Mouse (Mus musculus): ENCODE measurements around the gene Crip1. TPM values are rescaled to one million over a fixed set of nuclear protein-coding genes. Genes with fewer than 3 reads are reported as not detected.

Gene Crip1
- 1,644 TPM for polyA plus RNA-seq (2012; fragmentation: generic; extraction: Trizol)
- long read RNA-seq, experiment 1, transcript Crip1-204 (4 exons, 1,505 nt) = minor isoform, 13 of 1,488 reads
- long read RNA-seq, experiment 1, transcript Crip1-201 (5 exons, 445 nt) = major isoform, 1,465 of 1,488 reads
- long read RNA-seq, experiment 1, partial matches to known transcripts = 1 of 1,488 reads
- long read RNA-seq, experiment 1, other reads (novel, unspliced or antisense) = 9 of 1,488 reads
- long read RNA-seq, experiment 2, transcript Crip1-201 (5 exons, 445 nt) = major isoform, 150 of 154 reads
- long read RNA-seq, experiment 2, partial matches to known transcripts = 0 of 154 reads
- long read RNA-seq, experiment 2, other reads (novel, unspliced or antisense) = 0 of 154 reads

- TF ChIP-seq MYOD1 (IDR thresholded peaks at IDR 0.05; ENCODE audit: control insufficient read depth, insufficient read length, low read depth) (no peak), MYOG (IDR thresholded peaks at IDR 0.05; ENCODE audit: control insufficient read depth, extremely low read depth, insufficient read length) (no peak), CEBPB (IDR thresholded peaks at IDR 0.05; ENCODE audit: low read depth) (no peak), CTCF (IDR thresholded peaks at IDR 0.05; ENCODE audit: control insufficient read depth, insufficient read depth, insufficient read length) (peak; percentile 42), FOSL1 (IDR thresholded peaks at IDR 0.05; ENCODE audit: insufficient read depth, low read length, poor library complexity, severe bottlenecking) (no peak), USF1 (IDR thresholded peaks at IDR 0.05; ENCODE audit: low read depth) (no peak), MAX (IDR thresholded peaks at IDR 0.05) (peak; percentile 40)
- Histone ChIP-seq H3K79me2 (ENCODE audit: control insufficient read depth, insufficient read depth) (peaks cover 43% of the 10 kb centered on the region), H3K27me3 (ENCODE audit: control insufficient read depth, insufficient read depth, insufficient read length) (no peaks in the 10 kb centered on the region), H3K79me3 (ENCODE audit: low read depth) (peaks cover 34% of the 10 kb centered on the region), H3K36me3 (ENCODE audit: control insufficient read depth, insufficient read depth) (peaks cover 41% of the 10 kb centered on the region), H3K4me3 (ENCODE audit: insufficient read depth, poor library complexity, severe bottlenecking) (no peak within 1 kb of the TSS), H3ac (ENCODE audit: control insufficient read depth, insufficient read length, low read depth) (peak within 1 kb of the TSS; percentile 44)
Measured at GRCm38 (mm10) chr12:113146112-113147057, at the start of gene Crip1. Gene Crip1 (plus strand): TSS chr12:113146316.

GRCm38 (mm10) chr12:113097040-113097439 lies 49.1 kb upstream of the Crip1 start:
- Histone ChIP-seq H3K4me3 (ENCODE audit: insufficient read depth, poor library complexity, severe bottlenecking) (no peak overlapping the region), H3K36me3 (ENCODE audit: control insufficient read depth, insufficient read depth) (peaks cover 6% of the 10 kb centered on the region), H3ac (ENCODE audit: control insufficient read depth, insufficient read length, low read depth) (no peak overlapping the region), H3K79me2 (ENCODE audit: control insufficient read depth, insufficient read depth) (peaks cover 47% of the 10 kb centered on the region), H3K79me3 (ENCODE audit: low read depth) (peaks cover 34% of the 10 kb centered on the region), H3K27me3 (ENCODE audit: control insufficient read depth, insufficient read depth, insufficient read length) (no peaks in the 10 kb centered on the region)
- no peak for TF ChIP-seq USF1 (IDR thresholded peaks at IDR 0.05; ENCODE audit: low read depth)
- no peak for TF ChIP-seq MYOG (IDR thresholded peaks at IDR 0.05; ENCODE audit: control insufficient read depth, extremely low read depth, insufficient read length)
- no peak for TF ChIP-seq CEBPB (IDR thresholded peaks at IDR 0.05; ENCODE audit: low read depth)
- no peak for TF ChIP-seq MYOD1 (IDR thresholded peaks at IDR 0.05; ENCODE audit: control insufficient read depth, insufficient read length, low read depth)
- no peak for TF ChIP-seq CTCF (IDR thresholded peaks at IDR 0.05; ENCODE audit: control insufficient read depth, insufficient read depth, insufficient read length)
- TF ChIP-seq MAX (IDR thresholded peaks at IDR 0.05) = no peak
- no peak for TF ChIP-seq FOSL1 (IDR thresholded peaks at IDR 0.05; ENCODE audit: insufficient read depth, low read length, poor library complexity, severe bottlenecking)

GRCm38 (mm10) chr12:113097749-113098281 lies 48.3 kb upstream of the Crip1 start, which contains the start of gene Mta1:
Gene Mta1 (plus strand): TSS chr12:113098278.
- no peaks in the 10 kb centered on the region for H3K27me3 ChIP-seq (ENCODE audit: control insufficient read depth, insufficient read depth, insufficient read length)
- H3K79me3 ChIP-seq (ENCODE audit: low read depth) = peaks cover 42% of the 10 kb centered on the region
- H3K79me2 ChIP-seq (ENCODE audit: control insufficient read depth, insufficient read depth) = peaks cover 54% of the 10 kb centered on the region
- TF ChIP-seq USF1 (IDR thresholded peaks at IDR 0.05; ENCODE audit: low read depth) = no peak
- TF ChIP-seq CEBPB (IDR thresholded peaks at IDR 0.05; ENCODE audit: low read depth) = no peak
- no peak for TF ChIP-seq CTCF (IDR thresholded peaks at IDR 0.05; ENCODE audit: control insufficient read depth, insufficient read depth, insufficient read length)
- TF ChIP-seq MYOD1 (IDR thresholded peaks at IDR 0.05; ENCODE audit: control insufficient read depth, insufficient read length, low read depth) = no peak
- TF ChIP-seq MYOG (IDR thresholded peaks at IDR 0.05; ENCODE audit: control insufficient read depth, extremely low read depth, insufficient read length) = no peak
- TF ChIP-seq MAX (IDR thresholded peaks at IDR 0.05) = no peak
- no peak for TF ChIP-seq FOSL1 (IDR thresholded peaks at IDR 0.05; ENCODE audit: insufficient read depth, low read length, poor library complexity, severe bottlenecking)
- H3K36me3 ChIP-seq (ENCODE audit: control insufficient read depth, insufficient read depth) = peaks cover 6% of the 10 kb centered on the region
- peak within 1 kb of the TSS; percentile 71 for H3K4me3 ChIP-seq (ENCODE audit: insufficient read depth, poor library complexity, severe bottlenecking)
- peak within 1 kb of the TSS; percentile 97 for H3ac ChIP-seq (ENCODE audit: control insufficient read depth, insufficient read length, low read depth)

GRCm38 (mm10) chr12:113098530-113099151 lies 47.5 kb upstream of the Crip1 start:
- Histone ChIP-seq H3ac (ENCODE audit: control insufficient read depth, insufficient read length, low read depth) (peak overlapping the region; percentile 97), H3K27me3 (ENCODE audit: control insufficient read depth, insufficient read depth, insufficient read length) (no peaks in the 10 kb centered on the region), H3K36me3 (ENCODE audit: control insufficient read depth, insufficient read depth) (peaks cover 6% of the 10 kb centered on the region), H3K79me3 (ENCODE audit: low read depth) (peaks cover 50% of the 10 kb centered on the region), H3K79me2 (ENCODE audit: control insufficient read depth, insufficient read depth) (peaks cover 63% of the 10 kb centered on the region), H3K4me3 (ENCODE audit: insufficient read depth, poor library complexity, severe bottlenecking) (peak overlapping the region; percentile 71)
- no peak for TF ChIP-seq CEBPB (IDR thresholded peaks at IDR 0.05; ENCODE audit: low read depth)
- no peak for TF ChIP-seq MYOD1 (IDR thresholded peaks at IDR 0.05; ENCODE audit: control insufficient read depth, insufficient read length, low read depth)
- TF ChIP-seq MYOG (IDR thresholded peaks at IDR 0.05; ENCODE audit: control insufficient read depth, extremely low read depth, insufficient read length) = no peak
- TF ChIP-seq CTCF (IDR thresholded peaks at IDR 0.05; ENCODE audit: control insufficient read depth, insufficient read depth, insufficient read length) = no peak
- TF ChIP-seq FOSL1 (IDR thresholded peaks at IDR 0.05; ENCODE audit: insufficient read depth, low read length, poor library complexity, severe bottlenecking) = no peak
- no peak for TF ChIP-seq MAX (IDR thresholded peaks at IDR 0.05)
- no peak for TF ChIP-seq USF1 (IDR thresholded peaks at IDR 0.05; ENCODE audit: low read depth)
